Mouse (Mus musculus): ENCODE data around the gene Acvr1. TPM values are rescaled to one million over a fixed set of nuclear protein-coding genes. Genes with fewer than 3 reads are reported as not detected.
A peak's percentile ranks its signal among the peaks of the same experiment; 100 is the strongest.

Acvr1 gene
- polyA plus RNA-seq, 1 experiment from 2014 or later: 5.1 TPM

DNA sequence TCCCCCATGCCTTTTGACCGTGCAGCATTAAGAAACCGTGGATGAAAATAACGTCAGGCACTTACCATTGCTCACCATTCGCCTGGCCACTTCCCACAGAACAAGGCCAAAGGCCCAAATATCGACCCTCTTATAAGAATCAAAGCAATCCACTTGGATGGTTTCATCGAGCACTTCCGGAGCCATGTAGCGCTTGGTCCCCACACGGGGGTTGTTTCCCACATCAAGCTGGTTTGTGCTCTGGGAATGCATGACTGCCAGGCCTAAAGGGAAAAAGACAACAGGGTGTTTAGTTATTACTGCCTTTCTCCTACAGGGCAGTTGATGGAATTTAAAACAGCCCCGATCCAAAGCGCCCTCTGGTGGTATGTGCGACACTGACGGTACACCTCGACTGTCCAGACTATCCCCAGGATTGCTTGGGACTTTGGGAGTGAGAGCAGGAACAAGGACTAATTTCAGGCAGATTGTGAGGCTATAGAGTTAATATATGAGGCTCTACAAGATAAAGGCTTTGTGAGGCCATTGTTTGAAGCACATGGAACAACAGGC, 108.1 kb downstream of the Acvr1 start:
- WGBS: 80% methylated on average over 14 of the region's 14 CpGs
- H3K4me3 ChIP-seq (ENCODE audit: low read length): no peak overlapping the region
- H3K27ac ChIP-seq (ENCODE audit: low read depth, low read length): no peak overlapping the region
- no peak for ATAC-seq
- H3K27me3 ChIP-seq (replicated peaks; ENCODE audit: control insufficient read depth, insufficient read depth, low read length): no peaks in the 10 kb centered on the region
- no peak overlapping the region for H3K4me2 ChIP-seq (ENCODE audit: low read length)
- no peaks in the 10 kb centered on the region for H3K4me1 ChIP-seq (ENCODE audit: control insufficient read depth, insufficient read depth, low read depth, low read length)
- peaks cover 22% of the 10 kb centered on the region for H3K36me3 ChIP-seq (ENCODE audit: control insufficient read depth, insufficient read depth, low read length)
- no peak overlapping the region for H3K9ac ChIP-seq (ENCODE audit: low read depth, low read length)
- 0 out of 2 replicates have a peak, but pooled peaks cover 2% of the 10 kb centered on the region for H3K9me3 ChIP-seq (ENCODE audit: control insufficient read depth, low read length)

DNA sequence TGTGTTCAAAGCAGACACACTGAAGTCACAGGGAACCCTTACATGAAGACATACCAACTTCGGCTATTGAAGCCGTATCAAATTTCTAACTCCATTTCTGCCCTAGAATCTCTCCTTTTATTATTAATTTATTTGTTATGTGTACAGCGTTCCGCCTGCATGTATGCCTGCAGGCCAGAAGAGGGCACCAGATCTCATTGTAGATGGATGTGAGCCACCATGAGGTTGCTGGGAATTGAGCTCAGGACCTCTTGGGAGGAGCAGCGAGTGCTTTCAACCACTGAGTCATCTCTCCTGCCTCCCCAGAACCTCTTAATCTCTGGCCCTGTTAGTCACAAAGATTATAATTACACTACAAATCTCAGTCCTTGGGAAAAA, 109.5 kb downstream of the Acvr1 start:
- no peak for ATAC-seq
- Histone ChIP-seq H3K9ac (ENCODE audit: low read depth, low read length) (no peak overlapping the region), H3K27ac (ENCODE audit: low read depth, low read length) (no peak overlapping the region), H3K4me2 (ENCODE audit: low read length) (no peak overlapping the region), H3K36me3 (ENCODE audit: control insufficient read depth, insufficient read depth, low read length) (peaks cover 19% of the 10 kb centered on the region), H3K4me3 (ENCODE audit: low read length) (no peak overlapping the region), H3K9me3 (ENCODE audit: control insufficient read depth, low read length) (0 out of 2 replicates have a peak, but pooled peaks cover 2% of the 10 kb centered on the region), H3K27me3 (replicated peaks; ENCODE audit: control insufficient read depth, insufficient read depth, low read length) (no peaks in the 10 kb centered on the region), H3K4me1 (ENCODE audit: control insufficient read depth, insufficient read depth, low read depth, low read length) (no peaks in the 10 kb centered on the region)
- 95% methylated on average over 5 of the region's 5 CpGs for WGBS

DNA sequence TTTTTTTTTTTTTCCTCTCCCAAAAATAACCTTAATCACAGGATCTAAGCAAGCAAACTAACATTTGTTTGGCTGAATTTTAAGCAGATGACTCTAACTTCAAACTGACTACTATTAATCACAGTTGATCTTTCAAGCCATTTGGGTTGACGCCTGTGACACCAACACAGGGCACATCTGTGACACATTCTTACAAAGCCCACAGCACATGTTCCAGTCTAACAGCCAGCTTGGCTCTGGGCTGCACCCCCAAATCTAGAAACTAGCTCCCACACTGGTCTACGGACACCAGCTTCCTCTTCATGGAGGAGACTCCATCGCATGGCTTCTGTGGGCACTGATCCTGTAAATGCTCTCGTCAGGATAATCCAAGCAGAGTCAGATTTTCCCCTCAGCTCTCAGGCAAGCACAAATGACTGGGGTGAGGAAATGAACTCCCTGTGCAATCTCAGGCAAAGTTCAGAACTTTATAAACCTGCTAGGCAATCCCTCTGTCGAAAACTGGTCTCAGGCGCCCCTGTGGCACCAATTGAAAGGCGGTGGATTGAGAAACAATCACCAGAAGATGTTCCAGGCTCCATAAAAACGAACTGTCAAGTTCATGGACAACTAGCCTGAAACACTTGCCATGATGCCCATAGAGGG, 110.0 kb downstream of the Acvr1 start:
- WGBS: 94% methylated on average over 8 of the region's 8 CpGs
- Histone ChIP-seq H3K9ac (ENCODE audit: low read depth, low read length) (no peak overlapping the region), H3K4me1 (ENCODE audit: control insufficient read depth, insufficient read depth, low read depth, low read length) (no peaks in the 10 kb centered on the region), H3K9me3 (ENCODE audit: control insufficient read depth, low read length) (0 out of 2 replicates have a peak, but pooled peaks cover 2% of the 10 kb centered on the region), H3K27me3 (replicated peaks; ENCODE audit: control insufficient read depth, insufficient read depth, low read length) (no peaks in the 10 kb centered on the region), H3K36me3 (ENCODE audit: control insufficient read depth, insufficient read depth, low read length) (peaks cover 19% of the 10 kb centered on the region), H3K4me3 (ENCODE audit: low read length) (no peak overlapping the region), H3K4me2 (ENCODE audit: low read length) (no peak overlapping the region), H3K27ac (ENCODE audit: low read depth, low read length) (no peak overlapping the region)
- ATAC-seq: no peak

DNA sequence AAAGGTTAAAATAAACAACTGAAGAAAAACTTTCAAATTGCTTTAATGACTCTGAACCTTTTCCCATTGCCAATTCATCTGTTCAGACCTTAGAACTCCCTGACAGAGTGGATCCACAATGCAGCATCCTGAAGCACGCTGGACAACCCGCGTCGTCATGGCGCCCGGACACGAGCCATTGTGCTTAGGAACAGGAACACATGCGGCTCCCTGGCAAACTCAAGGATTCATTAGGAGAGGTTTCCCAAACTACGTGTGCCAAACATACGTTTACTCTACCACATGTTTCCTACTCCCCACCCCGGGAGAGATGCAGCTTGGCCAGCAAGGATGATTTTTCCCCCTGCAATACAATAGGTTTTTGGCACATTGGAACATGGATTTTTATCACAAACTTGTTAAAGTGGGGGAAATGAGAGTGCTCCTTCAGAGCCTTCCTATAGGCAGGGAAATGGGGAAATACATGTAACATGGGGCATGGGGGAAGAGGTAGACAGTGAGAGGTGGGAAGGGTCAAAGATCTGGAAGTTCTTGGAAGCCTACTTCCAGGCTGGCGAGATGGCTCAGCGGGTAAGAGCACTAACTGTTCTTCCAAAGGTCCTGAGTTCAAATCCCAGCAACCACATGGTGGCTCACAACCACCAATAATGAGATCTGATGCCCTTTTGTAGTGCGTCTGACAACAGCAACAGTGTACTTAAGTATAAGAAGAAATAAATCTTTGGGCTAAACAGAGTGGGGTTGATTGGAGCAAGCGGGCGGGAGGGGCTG, 112.7 kb downstream of the Acvr1 start:
- no peaks in the 10 kb centered on the region for H3K4me1 ChIP-seq (ENCODE audit: control insufficient read depth, insufficient read depth, low read depth, low read length)
- 0 out of 2 replicates have a peak, but pooled peaks have one; percentile 59 for ATAC-seq
- H3K9me3 ChIP-seq (ENCODE audit: control insufficient read depth, low read length): 0 out of 2 replicates have a peak, but pooled peaks cover 2% of the 10 kb centered on the region
- no peak overlapping the region for H3K27ac ChIP-seq (ENCODE audit: low read depth, low read length)
- no peak overlapping the region for H3K9ac ChIP-seq (ENCODE audit: low read depth, low read length)
- H3K4me2 ChIP-seq (ENCODE audit: low read length): no peak overlapping the region
- H3K4me3 ChIP-seq (ENCODE audit: low read length): no peak overlapping the region
- H3K36me3 ChIP-seq (ENCODE audit: control insufficient read depth, insufficient read depth, low read length): peaks cover 12% of the 10 kb centered on the region
- no peaks in the 10 kb centered on the region for H3K27me3 ChIP-seq (replicated peaks; ENCODE audit: control insufficient read depth, insufficient read depth, low read length)
- 71% methylated on average over 16 of the region's 16 CpGs for WGBS

DNA sequence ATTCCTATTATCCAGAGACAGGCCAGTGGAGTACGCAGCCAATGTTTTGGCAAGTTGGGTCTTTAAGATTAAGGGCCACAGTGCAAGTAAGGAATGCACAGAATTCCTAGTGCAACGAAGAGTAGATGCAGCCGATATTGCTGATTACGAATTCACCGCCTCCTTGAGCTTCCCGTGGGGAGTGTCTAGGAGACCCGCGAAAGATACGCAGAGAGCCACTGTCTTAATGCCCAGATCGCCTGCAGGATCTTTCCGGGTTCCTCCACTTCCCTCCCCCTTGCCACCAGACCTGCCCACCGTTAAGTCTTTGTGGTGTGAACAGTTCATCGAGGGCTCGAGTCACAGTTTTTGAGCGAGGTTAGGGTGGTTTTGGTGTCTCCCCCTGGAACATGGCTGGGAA, 120.0 kb downstream of the Acvr1 start:
- H3K36me3 ChIP-seq (ENCODE audit: control insufficient read depth, insufficient read depth, low read length): peaks cover 18% of the 10 kb centered on the region
- no peaks in the 10 kb centered on the region for H3K9me3 ChIP-seq (ENCODE audit: control insufficient read depth, low read length)
- no peak overlapping the region for H3K9ac ChIP-seq (ENCODE audit: low read depth, low read length)
- no peak overlapping the region for H3K27ac ChIP-seq (ENCODE audit: low read depth, low read length)
- H3K27me3 ChIP-seq (replicated peaks; ENCODE audit: control insufficient read depth, insufficient read depth, low read length): no peaks in the 10 kb centered on the region
- no peak for ATAC-seq
- no peak overlapping the region for H3K4me2 ChIP-seq (ENCODE audit: low read length)
- 97% methylated on average over 15 of the region's 15 CpGs for whole genome bisulfite sequencing
- no peaks in the 10 kb centered on the region for H3K4me1 ChIP-seq (ENCODE audit: control insufficient read depth, insufficient read depth, low read depth, low read length)
- no peak overlapping the region for H3K4me3 ChIP-seq (ENCODE audit: low read length)

DNA sequence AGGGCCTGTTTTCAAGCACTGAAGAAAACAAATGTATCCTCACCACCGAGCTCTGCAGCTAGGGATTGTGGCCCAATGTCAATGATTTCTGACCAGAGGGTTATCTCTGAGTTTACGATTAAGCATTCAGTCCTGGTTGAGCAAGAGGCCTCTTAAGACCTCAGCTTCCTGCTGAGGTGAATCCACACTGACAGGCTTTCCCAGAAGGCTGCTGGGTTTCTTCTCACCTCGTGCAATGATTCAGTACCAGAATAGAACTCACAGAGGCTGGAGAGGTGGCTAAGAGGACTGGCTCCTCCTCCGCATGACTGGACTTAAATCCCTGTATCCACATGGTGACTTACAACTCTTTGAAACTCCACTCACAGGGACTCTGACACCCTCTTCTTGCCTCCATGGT, 123.8 kb downstream of the Acvr1 start:
- no peaks in the 10 kb centered on the region for H3K9me3 ChIP-seq (ENCODE audit: control insufficient read depth, low read length)
- H3K27me3 ChIP-seq (replicated peaks; ENCODE audit: control insufficient read depth, insufficient read depth, low read length): no peaks in the 10 kb centered on the region
- ATAC-seq: no peak
- no peak overlapping the region for H3K9ac ChIP-seq (ENCODE audit: low read depth, low read length)
- no peak overlapping the region for H3K27ac ChIP-seq (ENCODE audit: low read depth, low read length)
- peaks cover 17% of the 10 kb centered on the region for H3K36me3 ChIP-seq (ENCODE audit: control insufficient read depth, insufficient read depth, low read length)
- 89% methylated on average over 4 of the region's 4 CpGs for WGBS
- H3K4me2 ChIP-seq (ENCODE audit: low read length): no peak overlapping the region
- H3K4me3 ChIP-seq (ENCODE audit: low read length): no peak overlapping the region
- no peaks in the 10 kb centered on the region for H3K4me1 ChIP-seq (ENCODE audit: control insufficient read depth, insufficient read depth, low read depth, low read length)

DNA sequence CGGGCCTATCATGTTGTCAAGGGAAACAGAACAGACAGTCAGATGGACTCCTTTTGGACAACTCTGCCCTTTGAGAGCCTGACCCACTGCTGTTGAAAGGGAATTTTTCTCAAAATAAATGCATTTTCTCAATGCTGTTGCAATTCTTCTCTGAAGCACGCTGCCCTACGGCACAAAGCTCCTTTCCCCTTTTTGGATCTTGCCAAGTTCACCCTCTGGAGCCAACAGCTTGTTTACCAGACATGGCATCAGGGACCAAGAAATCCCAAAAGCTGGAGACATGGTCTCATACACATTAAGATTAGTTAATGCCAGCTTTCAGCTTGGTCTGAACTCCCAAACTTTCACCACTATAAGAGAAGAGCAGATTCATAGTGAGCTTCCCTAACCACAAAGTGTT, 130.0 kb downstream of the Acvr1 start:
- H3K9me3 ChIP-seq (ENCODE audit: control insufficient read depth, low read length): no peaks in the 10 kb centered on the region

DNA sequence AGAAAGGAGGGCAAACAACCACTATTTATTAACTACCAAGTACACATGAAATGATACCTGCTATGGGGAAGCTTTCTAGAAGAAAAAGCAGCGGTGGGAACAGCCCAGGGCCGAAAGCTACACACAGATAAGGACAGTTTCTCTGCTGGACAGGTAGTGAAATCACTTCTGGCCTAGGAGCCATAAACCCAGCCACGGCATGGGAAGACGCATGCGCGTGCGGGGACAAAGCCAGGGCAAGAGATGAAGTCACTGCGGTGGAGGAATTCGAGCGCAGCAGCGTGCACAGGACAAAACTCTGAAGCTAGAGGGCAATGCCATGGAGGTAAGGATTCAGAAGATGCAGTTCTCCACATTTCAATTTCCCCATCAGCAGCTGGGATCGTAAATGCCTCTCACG, 131.4 kb downstream of the Acvr1 start:
- H3K4me3 ChIP-seq (ENCODE audit: low read length): no peak overlapping the region
- no peak overlapping the region for H3K27ac ChIP-seq (ENCODE audit: low read depth, low read length)
- no peak for ATAC-seq
- peaks cover 3% of the 10 kb centered on the region; the same call in 1 of the 2 replicates for H3K36me3 ChIP-seq (ENCODE audit: control insufficient read depth, insufficient read depth, low read length)
- H3K9me3 ChIP-seq (ENCODE audit: control insufficient read depth, low read length): no peaks in the 10 kb centered on the region
- 90% methylated on average over 13 of the region's 13 CpGs for WGBS
- no peak overlapping the region for H3K9ac ChIP-seq (ENCODE audit: low read depth, low read length)
- no peaks in the 10 kb centered on the region for H3K4me1 ChIP-seq (ENCODE audit: control insufficient read depth, insufficient read depth, low read depth, low read length)
- H3K4me2 ChIP-seq (ENCODE audit: low read length): no peak overlapping the region
- no peaks in the 10 kb centered on the region for H3K27me3 ChIP-seq (replicated peaks; ENCODE audit: control insufficient read depth, insufficient read depth, low read length)

More for the DNA sequence above, 130.0 kb downstream of the Acvr1 start:
- ATAC-seq: no peak
- 80% methylated on average over 3 of the region's 3 CpGs for WGBS
- Histone ChIP-seq H3K4me1 (ENCODE audit: control insufficient read depth, insufficient read depth, low read depth, low read length) (no peaks in the 10 kb centered on the region), H3K27me3 (replicated peaks; ENCODE audit: control insufficient read depth, insufficient read depth, low read length) (no peaks in the 10 kb centered on the region), H3K9ac (ENCODE audit: low read depth, low read length) (no peak overlapping the region), H3K4me3 (ENCODE audit: low read length) (no peak overlapping the region), H3K27ac (ENCODE audit: low read depth, low read length) (no peak overlapping the region), H3K4me2 (ENCODE audit: low read length) (no peak overlapping the region), H3K36me3 (ENCODE audit: control insufficient read depth, insufficient read depth, low read length) (peaks cover 3% of the 10 kb centered on the region; the same call in 1 of the 2 replicates)

DNA sequence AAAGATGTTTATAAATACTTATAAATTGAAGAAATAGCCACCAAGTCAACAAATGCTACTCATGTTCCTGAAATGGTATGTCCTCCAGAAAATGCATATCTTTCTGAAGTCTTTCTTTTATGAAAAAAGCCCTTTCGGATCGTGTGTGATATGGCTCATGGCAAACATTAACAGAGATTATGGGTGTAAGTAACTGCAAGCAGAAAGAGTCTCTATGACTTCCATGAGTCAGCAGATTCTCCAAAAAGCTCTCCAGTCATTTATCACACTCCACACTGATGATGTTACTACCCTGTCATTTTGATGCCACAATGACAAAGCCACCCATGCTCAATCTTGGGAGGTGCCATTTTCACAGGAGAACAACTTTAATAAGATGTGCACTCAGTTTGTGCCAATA, 132.5 kb downstream of the Acvr1 start:
- H3K4me2 ChIP-seq (ENCODE audit: low read length): no peak overlapping the region
- H3K27me3 ChIP-seq (replicated peaks; ENCODE audit: control insufficient read depth, insufficient read depth, low read length): no peaks in the 10 kb centered on the region
- H3K9ac ChIP-seq (ENCODE audit: low read depth, low read length): no peak overlapping the region
- no peak overlapping the region for H3K4me3 ChIP-seq (ENCODE audit: low read length)
- no peak for ATAC-seq
- no peak overlapping the region for H3K27ac ChIP-seq (ENCODE audit: low read depth, low read length)
- H3K9me3 ChIP-seq (ENCODE audit: control insufficient read depth, low read length): no peaks in the 10 kb centered on the region
- peaks cover 3% of the 10 kb centered on the region; the same call in 1 of the 2 replicates for H3K36me3 ChIP-seq (ENCODE audit: control insufficient read depth, insufficient read depth, low read length)
- WGBS: 82% methylated on average over 2 of the region's 2 CpGs
- no peaks in the 10 kb centered on the region for H3K4me1 ChIP-seq (ENCODE audit: control insufficient read depth, insufficient read depth, low read depth, low read length)

Data from hindbrain, embryonic 16.5 days (tissue).